Mouse (Mus musculus) embryonic facial prominence, embryonic 14.5 days (tissue): ENCODE results near the gene Atf5. TPM values are rescaled to one million over a fixed set of nuclear protein-coding genes. Genes with fewer than 3 reads are reported as not detected.
A peak's percentile ranks its signal among the peaks of the same experiment; 100 is the strongest.

Experiments used
- ATAC-seq: fragments of 200-750 bp; cut with Nextera tagmentation; 2 replicates; pipeline ENCODE4 v1.8.0; 2017; ENCODE audit warnings: low read depth, moderate number of reproducible peaks, moderate TSS enrichment
- DNase-seq: peaks from one replicate; pipeline ENCODE4 v3.0.0-alpha.2; 2015; ENCODE audit warnings: low spot score
- H3K27ac ChIP-seq: fragments of 300-500 bp; sonication (generic); replicated peaks from 2 replicates; pipeline ENCODE4 v1.5.1; 2014; ENCODE audit warnings: low read depth, mild to moderate bottlenecking, low read length, moderate library complexity
- H3K27me3 ChIP-seq: fragments of 300-500 bp; sonication (generic); replicated peaks from 2 replicates; pipeline ENCODE4 v1.6.1; 2014; ENCODE audit warnings: low read length; ENCODE audit not compliant: control insufficient read depth, insufficient read depth
- H3K36me3 ChIP-seq: fragments of 300-500 bp; sonication (generic); 2 replicates; pipeline ENCODE4 v1.6.1; 2014; ENCODE audit warnings: low read length, mixed read lengths; ENCODE audit not compliant: control insufficient read depth, insufficient read depth
- H3K4me1 ChIP-seq: fragments of 300-500 bp; sonication (generic); 2 replicates; pipeline ENCODE4 v1.6.1; 2014; ENCODE audit warnings: antibody characterized with exemption, low read length; ENCODE audit not compliant: control insufficient read depth, insufficient read depth
- H3K4me2 ChIP-seq: fragments of 300-500 bp; sonication (generic); 2 replicates; pipeline ENCODE4 v1.6.1; 2014; ENCODE audit warnings: low read depth, mild to moderate bottlenecking, low read length, moderate library complexity, mixed read lengths
- H3K4me3 ChIP-seq: fragments of 300-500 bp; sonication (generic); 2 replicates; pipeline ENCODE4 v1.5.1; 2014; ENCODE audit warnings: low read depth, mild to moderate bottlenecking, low read length
- H3K9ac ChIP-seq: fragments of 300-500 bp; sonication (generic); 2 replicates; pipeline ENCODE4 v1.6.1; 2014; ENCODE audit warnings: low read depth, mild to moderate bottlenecking, low read length, moderate library complexity, mixed read lengths
- H3K9me3 ChIP-seq: fragments of 300-500 bp; sonication (generic); 2 replicates; pipeline ENCODE4 v1.6.1; 2016; ENCODE audit warnings: low read length; ENCODE audit not compliant: control insufficient read depth
- WGBS: fragments of 180-500 bp; shearing (Covaris S2); extraction: QIAGEN DNeasy Blood & Tissue Kit; methylation state at CpG from one replicate; pipeline ENCODE4 v1.1.7; 2014; 5-methylcytosine and 5-hydroxymethylcytosine counted together
- microRNA counts: library from miRNA; unstranded; fragments of <30 nt; microRNA quantifications from one replicate; lab custom pipeline; 2017
- microRNA-seq: library from miRNA; unstranded; fragments of <30 nt; microRNA quantifications from one replicate; pipeline ENCODE4, GENCODE M21; 2016; ENCODE audit warnings: borderline number of aligned reads
- polyA plus RNA-seq: library from polyadenylated mRNA; unstranded; fragments of >200 nt; fragmentation: Nextera tagmentation; extraction: Ambion mirVana; gene quantifications from 2 replicates; pipeline ENCODE4 v1.2.1, GENCODE M21; 2014

Gene Atf5
- polyA plus RNA-seq, 1 experiment from 2014 or later, result 6.9 TPM

GRCm38 (mm10) chr7:44780101-44780500 is 36.4 kb downstream of the Atf5 start:
- Histone ChIP-seq H3K27me3 (no peaks in the 10 kb centered on the region), H3K27ac (no peak overlapping the region), H3K4me2 (no peak overlapping the region), H3K9me3 (no peaks in the 10 kb centered on the region), H3K36me3 (peaks cover 25% of the 10 kb centered on the region), H3K4me3 (no peak overlapping the region), H3K4me1 (no peaks in the 10 kb centered on the region), H3K9ac (no peak overlapping the region)
- 76% methylated on average over 8 of the region's 8 CpGs for WGBS
- ATAC-seq, result no peak
- no peak for DNase-seq

- H3K4me2 ChIP-seq, result no peak overlapping the region
- no peaks in the 10 kb centered on the region for H3K4me1 ChIP-seq
- H3K4me3 ChIP-seq, result no peak overlapping the region
- no peaks in the 10 kb centered on the region for H3K27me3 ChIP-seq
- H3K9me3 ChIP-seq, result no peaks in the 10 kb centered on the region
- H3K9ac ChIP-seq, result no peak overlapping the region
- ATAC-seq (no peak), DNase-seq (peak; percentile 9)
- 79% methylated on average over 9 of the region's 9 CpGs for WGBS
- peaks cover 56% of the 10 kb centered on the region for H3K36me3 ChIP-seq
- no peak overlapping the region for H3K27ac ChIP-seq
These were observed 39.5 kb downstream of the Atf5 start for GRCm38 (mm10) chr7:44776849-44777498.

GRCm38 (mm10) chr7:44772591-44773204 is 43.8 kb downstream of the Atf5 start:
- no peak for DNase-seq
- Histone ChIP-seq H3K9ac (no peak overlapping the region), H3K4me2 (no peak overlapping the region), H3K36me3 (peaks cover 88% of the 10 kb centered on the region), H3K4me1 (no peaks in the 10 kb centered on the region), H3K27me3 (no peaks in the 10 kb centered on the region), H3K4me3 (no peak overlapping the region), H3K27ac (no peak overlapping the region), H3K9me3 (no peaks in the 10 kb centered on the region)
- no peak for ATAC-seq
- 88% methylated on average over 8 of the region's 8 CpGs for WGBS

GRCm38 (mm10) chr7:44770046-44770578 is 46.3 kb downstream of the Atf5 start:
- Histone ChIP-seq H3K4me2 (no peak overlapping the region), H3K4me3 (no peak overlapping the region), H3K9me3 (no peaks in the 10 kb centered on the region), H3K27me3 (no peaks in the 10 kb centered on the region), H3K9ac (no peak overlapping the region), H3K27ac (no peak overlapping the region), H3K4me1 (no peaks in the 10 kb centered on the region), H3K36me3 (peaks cover 89% of the 10 kb centered on the region)
- 13% methylated on average over 6 of the region's 6 CpGs for WGBS
- ATAC-seq (0 out of 2 replicates have a peak, but pooled peaks have one; percentile 33), DNase-seq (peak; percentile 91)

GRCm38 (mm10) chr7:44768129-44768528 is 48.3 kb downstream of the Atf5 start:
- Histone ChIP-seq H3K36me3 (peaks cover 88% of the 10 kb centered on the region), H3K4me2 (no peak overlapping the region), H3K4me3 (no peak overlapping the region), H3K9me3 (no peaks in the 10 kb centered on the region), H3K27ac (no peak overlapping the region), H3K4me1 (no peaks in the 10 kb centered on the region), H3K27me3 (no peaks in the 10 kb centered on the region), H3K9ac (no peak overlapping the region)
- no peak for DNase-seq
- ATAC-seq, result no peak
- WGBS, result 75% methylated on average over 5 of the region's 5 CpGs

MicroRNA genes within 50 kb of the gene (microRNA counts, 519-probe panel; counts per million panel counts)
- 19.3 counts per million for microRNA mmu-miR-707 (lab: Ali Mortazavi, UCI)

Small RNA genes lying within 50 kb of the gene (microRNA-seq; reads per million reads assigned to microRNA genes)
- gene Mir707, result not detected

Other genes starting within 250 kb of the Atf5 start
- 1.7 and 2.8 TPM in 2 replicates for gene Napsa, start 244.3 kb downstream of the Atf5 start, polyA plus RNA-seq
- gene Kcnc3, start 226.0 kb downstream of the Atf5 start, polyA plus RNA-seq, result 0.49 and 0.67 TPM in 2 replicates
- 13.6 and 13.8 TPM in 2 replicates for gene Myh14, start 145.8 kb downstream of the Atf5 start, polyA plus RNA-seq
- not detected in 2 replicates for gene Izumo2, start 107.9 kb downstream of the Atf5 start, polyA plus RNA-seq
- 24.8 and 29.3 TPM in 2 replicates for gene Vrk3, start 68.2 kb downstream of the Atf5 start, polyA plus RNA-seq
- gene Zfp473, start 65.6 kb downstream of the Atf5 start, polyA plus RNA-seq, result 1.1 and 1.7 TPM in 2 replicates
- 47.0 and 51.1 TPM in 2 replicates for gene Nup62, start 570 bp downstream of the Atf5 start, polyA plus RNA-seq
- gene Il4i1, start 271 bp downstream of the Atf5 start, polyA plus RNA-seq, result 0.78 and 1.4 TPM in 2 replicates
- 69.0 and 78.6 TPM in 2 replicates for gene Akt1s1, start 32.3 kb upstream of the Atf5 start, polyA plus RNA-seq
- gene Tbc1d17, start 32.4 kb upstream of the Atf5 start, polyA plus RNA-seq, result 66.9 and 82.7 TPM in 2 replicates
- 23.4 and 27.7 TPM in 2 replicates for gene Pnkp, start 40.5 kb upstream of the Atf5 start, polyA plus RNA-seq
- 398 and 442 TPM in 2 replicates for gene Ptov1, start 53.1 kb upstream of the Atf5 start, polyA plus RNA-seq
- 62.5 and 64.2 TPM in 2 replicates for gene Med25, start 76.1 kb upstream of the Atf5 start, polyA plus RNA-seq
- 16.9 and 19.7 TPM in 2 replicates for gene Fuz, start 79.4 kb upstream of the Atf5 start, polyA plus RNA-seq
- 73.5 and 79.8 TPM in 2 replicates for gene Ap2a1, start 112.8 kb upstream of the Atf5 start, polyA plus RNA-seq
- gene Tsks, start 126.5 kb upstream of the Atf5 start, polyA plus RNA-seq, result 0.30 TPM in 1 of 2 replicates, not detected in the other
- 22.4 and 31.1 TPM in 2 replicates for gene Cpt1c, start 158.2 kb upstream of the Atf5 start, polyA plus RNA-seq
- gene Prmt1, start 169.9 kb upstream of the Atf5 start, polyA plus RNA-seq, result 173 and 178 TPM in 2 replicates
- 77.7 and 84.6 TPM in 2 replicates for gene Irf3, start 181.0 kb upstream of the Atf5 start, polyA plus RNA-seq
- 43.2 and 48.6 TPM in 2 replicates for gene Bcl2l12, start 182.1 kb upstream of the Atf5 start, polyA plus RNA-seq
- gene Scaf1, start 199.7 kb upstream of the Atf5 start, polyA plus RNA-seq, result 43.7 and 47.5 TPM in 2 replicates
- gene Rras, start 201.3 kb upstream of the Atf5 start, polyA plus RNA-seq, result 50.5 and 52.3 TPM in 2 replicates
- gene Prr12, start 236.2 kb upstream of the Atf5 start, polyA plus RNA-seq, result 12.8 and 13.7 TPM in 2 replicates
- gene Nosip, start 245.8 kb upstream of the Atf5 start, polyA plus RNA-seq, result 59.1 and 63.3 TPM in 2 replicates
- gene Prrg2, start 246.0 kb upstream of the Atf5 start, polyA plus RNA-seq, result 20.9 and 22.2 TPM in 2 replicates